Mouse (Mus musculus) ZHBTc4 (cell line): Measurements from ENCODE around the gene Hspb8.

ENCODE experiments used
- DNase-seq: peaks from one replicate; pipeline ENCODE4 v3.0.0-alpha.2; 2011; ENCODE audit warnings: low read depth, low spot score

Gene Hspb8

DNA sequence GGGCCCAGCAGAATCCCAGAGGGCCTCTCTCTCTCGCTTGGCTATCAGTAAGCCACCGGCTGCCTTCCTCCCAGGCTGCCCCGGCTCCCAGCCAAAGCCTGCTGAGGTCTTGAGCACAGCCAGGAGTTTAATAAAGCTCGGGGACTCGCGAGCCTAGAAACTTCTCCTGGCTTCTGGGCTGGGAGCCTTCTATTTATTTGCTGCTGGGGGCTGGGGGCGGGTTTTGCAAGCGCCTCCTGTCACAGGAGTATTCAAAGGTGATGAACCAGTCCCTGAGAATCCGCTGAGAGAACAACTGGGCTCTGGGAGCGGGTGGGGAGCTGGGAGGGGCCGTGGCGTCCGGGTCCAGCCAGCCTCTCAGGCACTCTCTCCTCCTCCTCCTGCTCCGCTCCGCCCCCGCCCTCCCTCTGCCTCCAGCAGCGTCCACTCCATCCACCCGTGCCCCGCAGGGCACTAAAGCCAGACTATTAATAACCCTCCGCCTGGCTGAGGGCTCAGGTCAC is at the start of gene Hspb8:
Hspb8 (minus strand) TSS at position 166 of the 503 bp plus-strand sequence.
- DNase-seq = peak; percentile 91

DNA sequence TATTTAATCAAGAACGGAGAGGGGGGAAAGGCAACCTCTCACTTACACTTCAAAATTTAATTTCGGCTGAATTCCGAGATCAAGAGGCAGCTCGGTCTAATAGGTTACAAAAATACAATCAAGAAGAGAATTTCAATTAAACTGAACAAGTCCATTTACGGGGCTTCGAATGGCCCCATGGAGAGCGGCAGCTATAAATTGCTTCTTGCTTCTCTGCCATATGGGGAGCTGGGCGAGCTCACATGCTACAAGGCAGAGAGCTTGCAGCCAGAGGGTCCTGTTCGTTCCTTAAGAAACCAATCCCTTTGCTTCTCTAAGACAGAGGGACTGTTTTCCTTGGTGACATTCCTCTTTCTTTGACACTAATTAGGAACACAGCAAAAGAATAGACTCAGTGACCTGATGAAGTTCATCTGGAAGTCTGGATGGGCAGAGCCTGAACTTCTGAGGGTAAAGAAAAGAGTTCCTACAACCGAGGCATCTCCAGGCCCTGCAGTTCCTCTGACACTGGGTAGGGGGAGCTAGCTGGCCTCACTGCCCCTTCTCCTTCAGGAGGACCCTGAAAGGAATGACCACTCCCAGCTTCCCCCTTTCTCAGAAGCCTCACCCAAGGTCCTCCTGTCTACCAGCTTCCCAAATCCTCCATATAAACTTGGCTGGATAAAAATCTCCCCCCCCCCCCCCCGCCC is 38.8 kb upstream of the Hspb8 start:
- no peak for DNase-seq

DNA sequence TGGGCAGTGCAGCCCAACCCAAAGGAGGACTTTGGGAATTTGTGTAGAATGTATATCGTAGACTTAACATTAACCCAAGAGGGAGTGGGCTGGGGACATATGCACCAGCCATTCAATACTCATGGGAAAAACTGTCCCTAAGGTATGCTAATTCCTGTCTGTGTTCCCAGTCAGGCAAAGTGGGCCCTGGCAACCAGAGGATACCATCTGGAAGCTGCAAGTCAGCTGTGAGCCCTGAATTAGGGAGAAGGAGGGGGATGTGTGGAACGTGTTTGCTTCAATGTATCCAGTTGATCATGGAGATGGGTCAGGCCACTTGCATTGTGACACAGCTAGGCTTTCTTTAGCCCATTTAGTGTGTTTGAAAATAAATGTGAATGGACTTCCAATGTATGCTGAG is 37.3 kb upstream of the Hspb8 start:
- DNase-seq = no peak

DNA sequence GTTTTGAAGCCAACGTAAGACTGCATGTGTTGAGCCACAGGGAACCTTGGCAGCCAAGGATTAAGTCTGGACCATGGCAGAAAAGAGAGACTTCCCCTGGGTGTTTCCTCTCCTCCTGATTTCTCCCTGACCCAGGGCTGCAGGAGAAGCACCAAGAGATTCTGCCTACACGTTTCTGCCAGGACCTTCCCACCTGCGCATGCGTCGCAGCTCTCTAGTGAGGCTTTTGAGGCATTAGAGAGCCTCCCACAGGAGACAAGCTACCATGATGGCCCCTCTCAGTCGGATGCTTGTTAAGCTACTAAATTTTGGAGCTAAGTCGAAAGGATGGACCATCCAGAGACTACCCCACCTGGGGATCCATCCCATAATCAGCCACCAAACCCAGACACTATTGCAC is 35.1 kb upstream of the Hspb8 start:
- DNase-seq = peak; percentile 72

DNA sequence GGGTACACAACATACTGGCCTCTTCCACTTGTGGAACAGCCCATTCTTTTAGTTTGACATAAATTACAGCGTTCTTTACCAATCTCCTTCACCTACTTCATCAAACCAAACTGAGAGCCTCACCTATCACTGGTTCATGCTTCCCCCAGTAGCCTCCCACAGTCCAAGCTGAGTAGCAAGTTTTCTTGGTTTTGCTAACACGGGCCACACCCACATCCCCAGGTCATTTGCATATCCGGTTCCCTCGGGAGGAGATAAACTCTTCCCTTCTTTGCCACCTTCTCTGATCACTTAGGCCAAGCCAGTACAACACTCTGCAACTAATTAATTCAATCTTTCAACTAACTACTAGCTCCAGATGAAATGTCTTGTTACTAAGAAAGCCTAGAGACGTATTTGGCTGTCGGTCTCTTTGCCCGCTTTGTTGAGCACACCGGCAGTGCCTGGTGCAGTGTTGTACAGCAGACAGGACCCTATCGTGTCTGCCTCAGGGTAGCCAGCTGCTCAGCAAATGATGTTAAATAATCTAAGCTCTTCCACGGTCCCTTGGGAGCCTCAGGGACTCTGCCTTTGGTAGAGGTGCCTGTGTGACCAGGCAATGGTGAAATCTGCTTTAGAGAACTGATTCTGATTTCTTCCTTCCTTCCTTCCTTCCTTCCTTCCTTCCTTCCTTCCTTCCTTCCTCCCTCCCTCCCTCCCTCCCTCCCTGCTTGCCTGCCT is 34.3 kb upstream of the Hspb8 start:
- peak; percentile 78 for DNase-seq

DNA sequence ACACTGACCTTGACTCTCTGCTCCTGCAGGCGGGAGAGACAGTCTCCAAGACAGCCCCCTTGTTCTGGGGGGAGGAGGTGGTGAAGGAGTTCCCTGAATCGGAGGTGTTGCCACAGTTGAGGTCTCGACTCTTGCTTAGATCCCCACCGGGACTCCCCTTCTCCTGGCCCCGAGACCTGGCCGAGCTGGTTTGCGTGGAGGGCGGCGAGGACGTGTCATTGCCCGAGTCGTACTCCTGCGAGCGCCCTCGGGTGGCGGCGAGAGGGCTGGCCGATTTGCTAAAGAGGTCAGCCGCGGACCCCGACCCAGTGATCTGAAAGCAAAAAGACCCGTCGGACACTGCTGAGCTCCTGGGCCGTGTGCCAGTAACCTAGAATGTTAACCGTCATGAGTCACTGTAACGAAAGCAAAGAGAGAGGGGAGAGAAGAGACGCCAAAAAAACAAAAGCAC is 30.8 kb upstream of the Hspb8 start:
- DNase-seq = peak; percentile 73

DNA sequence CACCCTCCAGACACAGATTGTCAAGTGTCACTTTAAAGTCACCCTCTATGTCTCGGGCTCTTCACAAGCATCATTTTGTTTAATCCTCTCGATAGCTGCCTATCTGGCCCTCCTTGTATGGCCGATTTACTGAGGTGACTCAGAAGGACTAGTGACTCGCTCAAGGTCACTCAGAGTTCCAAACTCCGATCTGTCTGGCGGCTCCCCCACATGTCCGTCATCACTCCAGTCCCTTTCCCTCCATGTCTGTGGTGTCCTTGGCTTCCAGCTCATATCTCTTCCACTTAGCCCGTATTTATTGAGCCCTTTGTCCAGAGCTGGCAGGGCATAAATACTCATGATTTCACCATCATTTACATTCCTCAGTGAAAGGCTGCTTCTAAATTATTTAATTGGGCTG is 28.2 kb upstream of the Hspb8 start:
- DNase-seq = no peak

DNA sequence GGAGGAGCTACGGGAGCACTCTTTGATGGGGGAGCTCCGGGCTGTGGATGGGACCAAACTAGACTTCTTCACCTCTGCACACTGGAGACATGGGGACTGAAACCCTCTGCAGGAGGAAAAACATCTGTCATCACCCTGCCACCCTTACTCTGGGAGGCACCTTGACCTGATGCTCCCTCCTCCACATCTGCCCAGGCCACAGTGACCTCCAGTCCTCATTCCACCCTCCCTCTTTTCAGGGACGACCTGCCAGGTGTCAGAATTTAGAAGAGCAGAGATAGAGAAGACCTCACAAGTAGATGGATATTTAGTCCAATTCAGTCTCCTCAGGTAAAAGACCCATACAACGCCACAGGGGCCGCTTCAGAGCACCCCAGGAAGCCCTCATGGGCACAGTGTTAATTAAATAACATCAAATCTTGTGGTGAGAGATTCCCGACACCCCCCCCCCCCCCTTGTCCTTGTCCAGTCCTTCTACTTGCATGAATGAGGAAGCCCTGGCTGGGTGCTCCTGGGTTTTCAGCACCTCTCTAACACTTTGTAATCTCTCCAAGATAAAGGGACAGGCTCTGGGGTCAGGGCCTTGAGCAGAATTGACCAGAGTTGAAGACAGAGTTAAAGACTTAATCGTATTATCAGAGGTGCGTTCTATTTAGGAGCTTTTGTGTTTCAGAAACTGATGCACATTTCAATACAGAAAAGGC is 27.0 kb upstream of the Hspb8 start:
- no peak for DNase-seq

DNA sequence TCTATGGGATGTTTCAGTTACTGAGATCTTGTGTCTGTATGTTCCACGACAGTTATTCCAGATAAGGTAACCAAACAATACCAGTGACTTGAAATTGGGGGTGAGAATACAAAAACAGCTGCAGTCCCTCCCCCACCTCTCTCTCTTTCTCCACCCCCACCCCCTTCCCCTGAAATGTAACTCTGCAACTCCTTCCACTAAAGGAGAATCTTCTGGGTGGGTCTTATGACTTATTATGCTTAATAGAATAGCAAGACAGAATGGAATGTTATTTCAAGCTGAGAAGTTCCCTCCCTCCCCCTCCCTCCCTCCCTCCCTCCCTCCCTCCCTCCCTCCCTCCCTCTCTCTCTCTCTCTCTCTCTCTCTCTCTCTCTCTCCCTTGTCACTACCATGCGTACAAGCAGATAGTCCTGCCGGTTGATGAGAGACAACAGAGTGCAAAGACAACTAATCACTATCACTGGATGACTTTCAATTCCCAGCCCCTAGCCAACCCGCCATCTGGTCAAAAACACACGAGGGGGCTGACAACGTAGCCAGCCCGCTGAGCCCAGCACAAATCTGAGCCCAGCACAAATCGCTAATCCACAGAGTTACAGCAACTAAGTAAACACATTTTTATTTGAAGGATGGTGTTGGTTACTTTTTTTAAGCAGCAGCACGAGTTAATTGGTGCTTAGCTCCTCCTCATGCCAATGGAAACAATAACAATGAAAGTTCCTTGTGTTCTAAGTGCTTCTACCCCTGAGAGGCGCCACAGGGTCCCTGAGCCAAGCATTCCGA is 25.9 kb upstream of the Hspb8 start:
- DNase-seq = peak; percentile 45

DNA sequence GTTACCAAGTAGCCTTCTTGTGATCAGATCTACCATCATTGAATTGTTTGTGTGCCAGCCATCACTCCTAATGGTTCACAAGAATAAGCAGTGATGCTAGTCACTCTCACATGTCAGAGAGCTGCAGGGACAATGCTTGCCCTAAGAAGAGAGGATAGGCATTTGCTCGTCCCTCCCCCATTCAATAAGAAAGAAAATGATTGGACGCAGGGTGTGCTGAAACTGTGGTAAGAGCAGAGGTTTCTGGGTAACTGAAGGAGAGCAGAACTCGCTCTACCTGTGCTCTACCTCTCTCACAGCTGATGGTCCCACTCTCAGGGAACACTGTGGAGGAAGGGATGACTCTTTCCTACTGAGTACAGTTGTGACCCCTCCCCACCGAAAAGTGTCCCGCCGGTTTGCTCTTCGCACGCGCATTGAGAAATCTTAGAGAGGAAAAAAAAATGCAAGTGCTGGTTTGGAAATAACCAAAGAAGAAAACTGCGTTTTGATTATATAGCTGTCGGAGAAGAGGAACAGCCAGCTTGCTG is 25.2 kb upstream of the Hspb8 start:
- peak; percentile 64 for DNase-seq

DNA sequence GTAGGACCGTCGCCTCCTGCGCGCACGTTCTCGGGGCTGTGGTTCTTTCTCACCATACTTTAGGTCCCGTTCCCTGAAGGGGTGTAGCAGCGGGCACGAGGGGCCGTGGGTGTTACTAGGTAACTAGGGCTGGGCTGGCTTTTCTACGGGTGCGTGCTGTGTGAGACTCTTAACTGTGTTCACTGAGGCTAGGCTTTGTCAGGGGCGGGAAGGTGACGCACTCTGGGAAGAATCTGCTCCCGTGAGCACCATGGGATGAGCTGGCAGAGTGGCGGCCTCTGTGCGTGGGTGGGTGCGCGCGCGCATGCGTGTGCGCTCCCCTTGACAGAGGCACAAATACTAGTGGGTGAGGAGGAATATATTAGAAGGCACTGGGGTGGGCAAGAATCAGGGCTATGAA is 23.9 kb upstream of the Hspb8 start:
- peak; percentile 74 for DNase-seq

DNA sequence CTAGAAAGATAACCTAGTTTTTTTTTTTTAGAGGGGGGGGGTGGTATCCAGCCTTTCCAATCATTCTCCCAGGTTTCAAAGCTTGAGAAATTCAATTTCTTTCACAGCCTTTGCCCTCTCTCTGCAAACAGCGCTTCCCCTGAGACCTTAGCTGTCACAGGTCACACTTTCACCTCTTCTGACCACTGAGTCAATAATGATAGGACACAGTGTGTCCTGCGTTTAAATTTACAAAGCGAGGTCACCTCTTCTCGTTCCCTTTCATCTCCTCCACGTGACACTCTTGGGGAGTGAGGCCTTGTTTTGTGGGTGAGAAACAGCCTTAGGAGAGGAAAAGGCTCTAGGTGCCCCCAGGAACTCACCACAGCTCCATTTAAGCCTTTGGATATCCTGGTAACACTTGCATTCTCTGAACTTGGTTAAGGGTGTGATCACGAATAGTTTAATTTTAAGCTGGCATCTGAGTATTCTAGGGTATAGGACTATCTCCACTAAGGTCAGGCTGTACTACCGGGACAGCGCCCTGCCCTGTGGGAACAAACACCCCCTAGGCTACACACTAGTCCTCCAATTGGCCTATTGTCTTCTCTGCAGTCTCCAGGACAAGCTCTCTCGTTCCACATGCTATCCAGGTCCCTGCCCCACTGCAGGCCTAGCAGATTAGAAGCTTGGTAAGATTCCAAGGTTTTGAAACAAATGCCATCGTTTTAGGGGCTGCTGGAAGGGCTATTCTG is 23.1 kb upstream of the Hspb8 start:
- DNase-seq = no peak

DNA sequence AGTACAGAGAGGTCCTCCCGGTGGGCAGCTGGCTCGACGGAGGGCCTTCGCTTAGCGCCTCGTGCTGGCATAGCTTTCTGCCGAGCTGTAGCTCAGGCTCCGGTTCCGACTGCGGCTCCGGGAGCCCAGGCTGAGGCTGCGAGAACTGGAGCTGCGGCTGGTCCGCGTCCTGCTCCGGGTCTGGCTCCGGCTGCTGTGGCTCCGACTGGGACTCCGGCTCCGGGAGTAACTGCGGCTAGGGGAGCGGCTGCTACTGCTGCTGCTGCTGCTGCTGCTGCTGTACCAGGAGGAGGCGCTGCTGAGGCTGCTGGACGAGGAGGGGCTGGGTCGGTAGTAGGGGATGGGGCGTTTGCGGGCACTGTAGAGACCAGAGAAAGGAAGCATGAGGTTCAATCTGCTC is 21.9 kb upstream of the Hspb8 start:
- peak; percentile 86 for DNase-seq

DNA sequence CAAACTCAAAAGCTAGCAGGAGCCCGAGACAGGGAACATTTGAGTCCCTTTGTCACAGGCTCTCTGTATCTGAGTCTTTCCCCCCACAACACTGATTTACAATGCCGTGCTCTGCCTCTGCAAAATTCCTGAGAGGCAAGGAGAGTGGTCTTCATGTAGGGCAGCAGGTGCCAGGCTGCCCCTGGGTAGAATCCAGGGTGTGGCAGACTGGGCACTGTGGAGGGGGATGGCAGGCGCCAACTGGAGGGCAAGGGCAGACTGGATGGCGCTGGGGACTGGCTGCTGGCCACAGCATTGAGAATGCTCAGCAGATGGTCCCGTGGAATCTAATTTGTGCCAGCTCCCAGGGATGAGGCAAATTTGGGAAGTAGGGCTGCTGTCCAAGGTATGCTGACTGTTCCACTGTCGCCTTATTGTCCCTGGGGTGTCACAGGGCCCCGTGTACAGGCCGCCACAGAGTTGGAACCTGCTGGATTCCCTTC is 20.8 kb upstream of the Hspb8 start:
- no peak for DNase-seq

DNA sequence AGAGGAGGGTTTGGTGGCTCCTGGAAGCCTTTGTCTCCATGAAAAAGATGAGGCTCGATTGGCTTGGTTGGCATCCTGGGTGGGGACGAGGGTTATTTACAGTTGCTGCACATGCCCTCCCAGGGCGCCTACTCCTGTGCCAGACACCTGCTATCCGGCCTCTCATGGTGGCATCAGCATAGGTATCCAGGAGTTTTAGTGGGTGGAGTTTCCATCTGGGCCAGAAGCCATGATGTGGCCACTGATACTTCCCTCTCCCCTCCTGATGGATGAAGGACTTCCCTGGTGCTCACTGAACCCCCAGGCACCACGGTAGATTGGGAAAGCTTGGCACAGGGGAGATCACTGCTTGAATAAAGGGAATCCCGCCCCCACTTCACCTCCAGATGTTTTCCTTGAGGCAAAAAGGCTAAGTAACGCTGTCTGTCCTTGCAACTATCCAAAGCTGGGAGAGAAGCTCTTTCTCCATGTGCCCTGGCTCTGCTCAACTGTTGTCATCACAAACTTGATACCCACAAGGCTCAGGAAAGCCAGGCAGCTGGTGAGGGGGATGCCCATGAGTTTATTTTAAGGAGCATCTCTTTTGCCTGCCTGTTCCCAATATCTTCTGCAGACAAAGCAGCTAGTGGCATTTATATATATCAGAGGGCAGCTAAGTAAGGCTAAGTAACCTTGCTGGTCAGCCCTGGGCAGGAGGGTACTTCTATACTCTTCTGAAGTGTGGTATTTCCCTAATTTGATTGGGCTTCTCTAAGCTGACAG is 20.2 kb upstream of the Hspb8 start:
- DNase-seq = no peak

DNA sequence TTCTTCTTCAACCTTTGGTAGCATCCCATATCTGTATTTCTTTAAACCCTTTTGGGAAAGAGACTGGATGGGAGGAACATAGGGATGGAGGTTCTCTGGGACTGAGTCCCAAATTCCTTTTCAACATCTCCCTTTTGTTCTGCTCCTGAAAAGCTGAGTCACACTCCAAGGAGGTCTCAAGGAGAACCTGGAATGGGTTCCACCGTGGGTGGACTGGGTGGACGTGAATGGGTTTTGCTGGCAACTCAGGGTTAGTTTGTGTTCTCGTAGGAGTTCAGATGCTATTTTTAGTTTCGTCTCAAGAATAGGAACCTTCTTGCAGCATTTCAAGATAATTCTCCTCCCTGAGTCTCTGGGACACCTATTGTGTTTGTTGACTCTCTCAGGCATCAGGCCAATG is 17.6 kb upstream of the Hspb8 start:
- DNase-seq = peak; percentile 61

DNA sequence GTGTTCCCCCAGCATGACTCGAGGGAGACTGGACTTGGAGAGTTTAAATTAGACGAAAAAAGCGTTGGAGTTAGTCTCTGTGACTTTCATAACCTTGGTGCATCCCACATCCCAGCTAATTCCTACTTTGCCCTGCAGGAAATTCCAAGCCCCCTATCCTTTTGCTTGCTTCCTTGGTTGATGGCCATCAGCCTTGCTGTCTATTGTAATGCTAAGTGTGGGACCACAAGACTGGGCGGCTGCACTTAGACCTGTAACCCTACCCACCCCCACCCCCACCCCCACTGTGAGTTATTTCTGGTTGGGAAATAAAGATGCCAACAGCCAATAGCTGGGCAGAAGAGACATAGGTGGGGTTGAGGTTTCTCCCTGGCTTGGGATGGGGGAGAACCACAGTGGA is 15.7 kb upstream of the Hspb8 start:
- DNase-seq = peak; percentile 90

DNA sequence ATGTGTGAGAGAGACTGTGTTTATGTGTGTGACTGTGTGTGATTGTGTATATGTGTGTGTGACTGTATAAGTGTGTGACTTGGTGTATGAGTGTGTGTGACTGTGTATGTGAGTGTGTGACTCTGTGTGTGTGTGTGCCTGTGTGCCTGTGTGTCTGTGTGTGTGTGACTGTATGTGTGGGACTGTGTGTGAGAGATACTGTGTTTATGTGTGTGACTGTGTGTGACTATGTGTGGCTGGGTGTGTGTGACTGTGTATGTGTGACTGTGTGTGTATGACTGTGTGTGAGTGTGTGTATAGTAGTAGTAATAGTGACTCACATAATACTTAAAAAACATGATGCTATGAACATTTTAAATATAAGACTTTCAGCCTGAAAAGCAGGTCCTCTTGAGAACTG is 13.5 kb upstream of the Hspb8 start:
- no peak for DNase-seq

DNA sequence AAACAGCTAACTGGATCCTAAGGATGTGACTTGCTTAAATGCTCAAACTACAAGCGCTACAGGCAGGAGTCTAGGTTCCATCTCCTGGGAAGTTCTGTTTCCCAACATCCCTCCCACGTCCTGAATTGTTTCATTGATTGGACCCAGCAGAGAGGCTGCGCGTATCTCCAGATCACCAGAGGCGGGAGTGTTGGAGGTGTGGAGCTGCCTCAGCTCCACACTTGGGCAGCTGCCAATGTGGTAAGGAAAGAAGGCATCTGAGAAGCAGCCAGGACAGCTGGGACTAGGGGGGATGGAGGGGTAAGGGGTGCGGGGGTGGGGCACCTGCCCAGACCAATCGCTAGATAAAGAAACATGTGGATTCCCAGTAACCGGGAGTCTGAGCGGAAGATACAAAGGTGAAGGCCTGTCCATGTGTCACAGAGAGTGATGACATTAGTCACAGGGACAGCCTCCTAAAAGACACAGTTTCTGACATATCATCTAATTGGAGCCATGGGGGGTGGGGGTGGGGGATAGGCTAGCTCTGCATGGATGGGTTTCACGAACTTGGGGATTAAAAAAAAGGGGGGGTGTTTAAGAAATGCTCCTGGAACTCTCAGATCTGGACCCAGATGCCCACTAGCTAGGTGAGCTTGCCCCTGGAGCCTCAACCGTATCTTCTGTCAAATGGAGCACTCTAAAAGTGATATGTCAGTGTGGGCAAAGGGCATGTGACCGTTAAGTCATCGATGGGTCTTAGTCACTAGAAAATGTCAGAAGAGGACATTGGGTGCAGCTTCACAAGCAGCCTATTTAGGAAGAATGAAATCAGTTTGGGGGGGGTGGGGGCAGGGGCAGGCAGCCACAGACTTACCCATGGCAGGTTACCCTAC is 12.5 kb upstream of the Hspb8 start:
- no peak for DNase-seq
